Mouse (Mus musculus) cerebellum, adult 8-10 months (tissue): Measurements from ENCODE around the gene Dbx1.

Source experiments
- DNase-seq: peaks from one replicate; pipeline ENCODE4 v3.0.0; 2022

Gene Dbx1

GRCm38 (mm10) chr7:49632391-49632790 lies 4.3 kb downstream of the Dbx1 start:
- no peak for DNase-seq

DNA sequence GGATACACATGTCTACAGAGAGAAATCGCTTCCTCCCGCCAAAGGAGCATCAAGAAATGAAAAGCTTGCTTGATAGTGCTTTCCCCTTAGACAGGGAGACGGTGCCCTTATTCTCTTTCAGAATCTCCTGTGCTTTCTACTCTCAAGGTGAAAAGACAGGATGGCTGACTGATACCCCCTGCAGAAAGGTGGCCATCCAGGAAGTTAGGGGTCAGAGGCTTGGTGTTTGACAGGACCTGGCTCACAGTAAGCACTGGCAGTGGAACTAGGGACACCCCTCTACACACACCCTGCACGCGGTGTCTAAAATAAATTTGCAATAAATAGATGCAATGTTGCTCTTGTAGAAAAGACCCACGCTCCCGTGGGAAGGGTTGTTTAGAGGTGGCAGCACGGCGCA lies 4.8 kb downstream of the Dbx1 start:
- DNase-seq: no peak

DNA sequence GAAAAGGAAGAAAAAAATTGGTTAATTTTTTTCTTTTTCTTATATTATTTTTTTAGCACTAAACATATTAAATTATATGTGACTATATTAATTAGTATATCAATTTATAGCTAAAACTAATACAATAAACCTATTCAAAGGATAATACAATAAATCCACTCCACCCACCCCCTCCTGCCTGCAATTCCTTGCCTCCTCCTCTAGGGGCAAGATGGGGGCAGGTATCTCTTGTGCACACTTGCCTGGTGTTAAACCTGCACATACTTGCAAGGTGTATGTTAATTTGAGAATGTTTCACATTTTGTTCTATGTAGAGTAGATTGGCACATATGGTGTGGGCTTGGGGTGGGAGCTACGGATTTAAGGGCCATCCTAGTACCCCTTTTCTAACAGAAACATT lies 16.5 kb downstream of the Dbx1 start:
- DNase-seq: no peak

DNA sequence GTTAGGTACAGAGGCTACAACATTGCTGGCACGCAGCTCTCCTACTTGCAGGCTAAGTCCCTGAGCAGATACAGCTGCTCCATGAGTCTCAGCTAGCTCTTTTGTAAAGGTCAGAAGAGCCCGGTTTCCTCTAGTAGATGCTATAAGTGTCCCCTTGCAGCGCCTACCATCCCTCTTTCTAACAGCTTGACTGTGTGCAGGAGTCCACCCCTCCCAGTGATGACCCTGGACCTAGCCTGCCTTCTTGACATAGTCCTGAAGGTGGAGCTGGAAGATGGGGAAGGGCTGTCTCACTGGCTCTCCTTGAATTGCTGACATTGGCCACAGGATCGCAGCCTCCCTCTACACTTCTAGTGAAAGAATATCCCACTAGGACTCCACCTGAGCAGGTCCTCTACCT lies 19.6 kb downstream of the Dbx1 start:
- DNase-seq: no peak

DNA sequence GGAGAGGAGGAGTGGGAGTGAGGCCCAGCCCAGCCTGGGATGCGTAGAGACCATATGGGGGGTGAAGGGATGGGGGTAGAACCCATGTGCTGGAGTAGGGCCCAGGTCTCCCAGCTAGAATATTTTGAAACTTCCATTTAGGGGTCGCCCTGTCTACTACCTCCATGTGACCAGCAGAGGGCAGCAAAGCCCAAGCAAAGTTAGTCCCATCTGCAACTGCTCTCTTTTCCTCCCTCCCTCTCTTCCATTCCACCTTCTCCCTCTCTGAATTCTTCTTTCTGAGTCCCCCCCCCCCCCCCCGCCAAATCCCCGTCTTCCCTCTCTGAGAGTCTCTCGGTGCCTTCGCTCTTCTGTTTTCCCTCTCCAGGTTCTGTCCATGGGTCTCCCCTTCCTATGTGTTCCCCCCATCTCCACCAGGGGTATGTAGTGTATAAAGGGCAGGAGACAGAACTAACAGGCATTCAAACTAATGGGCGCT lies 20.4 kb downstream of the Dbx1 start:
- peak; percentile 44 for DNase-seq

GRCm38 (mm10) chr7:49604965-49605795 lies 31.5 kb downstream of the Dbx1 start:
- DNase-seq: no peak

DNA sequence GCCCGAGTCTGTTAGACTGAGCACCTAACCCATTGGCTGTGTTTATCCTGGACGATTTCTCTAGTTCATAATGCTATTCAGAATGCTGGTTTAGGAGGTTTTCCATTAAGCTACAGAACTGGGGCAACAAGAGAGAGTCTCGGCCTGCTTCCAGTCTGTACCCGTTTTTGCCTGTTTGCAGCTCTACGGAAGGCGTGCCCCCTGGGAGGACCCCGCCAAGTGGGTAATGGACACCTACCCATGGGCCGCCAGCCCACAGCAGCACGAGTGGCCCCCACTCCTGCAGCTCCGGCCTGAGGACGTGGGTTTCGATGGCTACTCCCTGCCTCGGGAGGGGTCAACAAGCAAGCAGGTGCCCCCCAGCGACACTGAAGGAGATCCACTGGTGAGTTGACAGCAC lies 32.4 kb downstream of the Dbx1 start:
- no peak for DNase-seq

GRCm38 (mm10) chr7:49601191-49601975 lies 35.3 kb downstream of the Dbx1 start:
- peak; percentile 53 for DNase-seq

GRCm38 (mm10) chr7:49599950-49600349 lies 36.7 kb downstream of the Dbx1 start:
- DNase-seq: no peak

- DNase-seq: no peak
These were observed 38.4 kb downstream of the Dbx1 start for GRCm38 (mm10) chr7:49598225-49598624.

DNA sequence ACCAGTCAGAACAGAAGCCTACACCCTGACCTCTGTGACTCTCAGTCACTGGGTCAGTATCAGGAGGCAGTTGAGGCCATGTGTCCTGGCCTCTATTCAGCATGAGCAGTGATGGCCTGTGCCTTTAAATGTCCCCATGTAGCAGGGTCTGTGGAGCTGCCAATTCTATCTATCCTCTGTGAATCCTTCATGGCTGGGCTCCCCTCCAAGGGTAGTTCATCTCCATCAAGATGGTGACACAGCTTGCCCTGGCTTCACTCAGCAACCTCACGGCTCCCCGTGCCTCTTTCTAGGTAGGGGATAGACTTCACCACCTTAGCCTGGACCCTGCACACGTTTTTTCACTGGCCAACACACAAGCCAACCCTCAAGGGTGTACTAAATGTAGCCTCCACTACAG lies 38.9 kb downstream of the Dbx1 start:
- no peak for DNase-seq

DNA sequence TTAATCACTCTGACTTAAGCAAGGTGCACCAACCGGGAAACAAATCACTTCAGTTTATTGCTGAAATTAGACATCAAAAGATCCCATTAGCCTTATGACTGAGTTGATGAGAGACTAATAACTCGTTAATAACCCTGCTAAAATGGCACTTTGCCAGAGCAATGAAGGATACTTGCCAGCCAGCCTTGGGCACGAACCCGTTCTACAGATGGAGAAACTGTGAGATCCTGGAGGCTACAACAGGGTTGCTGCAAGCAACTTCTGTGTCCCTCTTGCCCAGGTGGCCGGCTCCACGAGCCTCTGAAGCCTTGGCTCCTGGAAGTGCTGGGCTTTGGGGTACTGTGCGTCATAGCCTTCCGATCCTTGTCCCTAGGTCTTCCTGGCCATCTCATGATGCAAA lies 47.0 kb downstream of the Dbx1 start:
- peak; percentile 39 for DNase-seq

- no peak for DNase-seq
These were observed 50.0 kb downstream of the Dbx1 start for GRCm38 (mm10) chr7:49586530-49587120.

DNA sequence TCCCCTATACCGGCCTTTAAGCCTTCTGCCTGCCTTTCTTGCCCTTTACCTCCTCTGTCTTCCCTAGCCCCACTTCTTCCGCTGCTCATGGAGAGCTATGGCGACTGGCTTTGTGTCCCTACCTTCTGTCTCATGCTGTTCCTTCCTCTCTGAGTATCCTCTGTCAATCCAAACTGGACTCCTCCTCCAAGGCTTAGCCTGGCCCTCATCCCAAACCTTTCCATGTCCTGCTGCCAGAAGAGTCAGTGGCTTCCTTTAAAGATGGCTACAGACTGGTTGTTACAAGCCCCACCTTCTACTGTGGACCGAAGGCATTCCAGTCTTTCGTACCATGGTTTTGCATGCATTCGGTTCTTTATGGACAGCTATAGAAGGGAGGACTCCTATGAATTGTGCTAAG lies 53.5 kb downstream of the Dbx1 start:
- DNase-seq: no peak

- DNase-seq: no peak
These were observed 54.1 kb downstream of the Dbx1 start for GRCm38 (mm10) chr7:49582551-49582950.

GRCm38 (mm10) chr7:49581951-49582350 lies 54.7 kb downstream of the Dbx1 start:
- DNase-seq: no peak
